Mouse (Mus musculus): ENCODE data around the gene Cep295. TPM values are rescaled to one million over a fixed set of nuclear protein-coding genes. Genes with fewer than 3 reads are reported as not detected.
A peak's percentile ranks its signal among the peaks of the same experiment; 100 is the strongest.

Cep295 gene
- total and polyA plus RNA-seq, 3 experiments: 57.0 to 1,483 (median 73.3) TPM

- H3K9me3 ChIP-seq (replicated peaks; ENCODE audit: insufficient read depth, low read length): no peaks in the 10 kb centered on the region
- H3K27ac ChIP-seq (ENCODE audit: control insufficient read depth, low read depth, low read length): peak within 1 kb of the TSS; percentile 89
- peak within 1 kb of the TSS; percentile 90 for H3K9ac ChIP-seq (ENCODE audit: control insufficient read depth, low read depth, low read length, poor library complexity, severe bottlenecking)
- peak within 1 kb of the TSS; percentile 60 to 73 for H3K4me3 ChIP-seq (ENCODE audit: control insufficient read depth in 1 of 2, insufficient read depth in 1 of 2, low read depth in 2 of 2, low read length in 2 of 2)
- H3K79me2 ChIP-seq (ENCODE audit: control insufficient read depth, insufficient read depth, low read length, poor library complexity): peaks cover 53% of the 10 kb centered on the region
- H3K27me3 ChIP-seq (ENCODE audit: control insufficient read depth in 1 of 2, insufficient read depth in 2 of 2, low read length in 2 of 2): no peaks in the 10 kb centered on the region
- DNase-seq (ENCODE audit: low read depth, low spot score): peak; percentile 100
- no peak for TF ChIP-seq MEF2A (IDR thresholded peaks at IDR 0.05; ENCODE audit: extremely low read depth, insufficient replicate concordance, low read depth, low read length, poor library complexity, severe bottlenecking)
- TF ChIP-seq GATA1 (IDR thresholded peaks at IDR 0.05; ENCODE audit: low read depth, low read length): no peak
- no peak for TF ChIP-seq HCFC1 (IDR thresholded peaks at IDR 0.05; ENCODE audit: low read depth, low read length)
- TF ChIP-seq POLR2AphosphoS5 (IDR thresholded peaks at IDR 0.05; ENCODE audit: borderline replicate concordance, low read depth, low read length): peak; percentile 95; the same call in 1 of the 2 replicates
- no peak for TF ChIP-seq POLR2AphosphoS2 (IDR thresholded peaks at IDR 0.05; ENCODE audit: low read length)
- TF ChIP-seq MXI1 (IDR thresholded peaks at IDR 0.05; ENCODE audit: low read depth, low read length): no peak
- peak in 1 of 3 experiments; percentile 16; a peak in 2 of 6 replicates for TF ChIP-seq CTCF (IDR thresholded peaks at IDR 0.05 in 2 of 3, conservative IDR thresholded peaks at IDR 0.05 in 1 of 3; ENCODE audit: control insufficient read depth in 1 of 3, insufficient read depth in 1 of 3, low read depth in 2 of 3, low read length in 3 of 3, poor library complexity in 1 of 3, severe bottlenecking in 1 of 3)
- TF ChIP-seq ELF1 (IDR thresholded peaks at IDR 0.05; ENCODE audit: low read depth, low read length): no peak
- TF ChIP-seq ZC3H11A (IDR thresholded peaks at IDR 0.05; ENCODE audit: low read depth, low read length): no peak
- TF ChIP-seq MYB (IDR thresholded peaks at IDR 0.05; ENCODE audit: low read depth, low read length): no peak
- TF ChIP-seq MAFK (IDR thresholded peaks at IDR 0.05; ENCODE audit: borderline replicate concordance, low read depth, low read length): no peak
- no peak for TF ChIP-seq MAX (IDR thresholded peaks at IDR 0.05; ENCODE audit: low read length)
- TF ChIP-seq MYC (IDR thresholded peaks at IDR 0.05; ENCODE audit: low read depth, low read length): no peak
- no peak for TF ChIP-seq NELFE (IDR thresholded peaks at IDR 0.05; ENCODE audit: low read depth, low read length)
- TF ChIP-seq TBP (IDR thresholded peaks at IDR 0.05; ENCODE audit: low read depth, low read length): no peak
- no peak for TF ChIP-seq RCOR1 (IDR thresholded peaks at IDR 0.05; ENCODE audit: low read depth, low read length)
- TF ChIP-seq POLR2A (IDR thresholded peaks at IDR 0.05; ENCODE audit: control insufficient read depth in 1 of 2, insufficient read depth in 1 of 2, low read depth in 1 of 2, low read length in 2 of 2, poor library complexity in 1 of 2): peak in 1 of 2 experiments; percentile 100; a peak in 2 of 4 replicates
- no peak for TF ChIP-seq ETS1 (IDR thresholded peaks at IDR 0.05; ENCODE audit: low read depth, low read length)
- H3K4me1 ChIP-seq (ENCODE audit: control insufficient read depth in 1 of 2, insufficient read depth in 2 of 2, low read length in 2 of 2): peaks cover 21 to 26% of the 10 kb centered on the region in 2 experiments
- H3K36me3 ChIP-seq (ENCODE audit: control insufficient read depth in 1 of 2, insufficient read depth in 2 of 2, low read length in 2 of 2): peaks cover 35 to 53% of the 10 kb centered on the region in 2 experiments
These were observed 51.8 kb downstream of the Cep295 start, which contains the start of gene Taf1d for GRCm38 (mm10) chr9:15305503-15306397. Gene Taf1d, plus strand, starts transcription at chr9:15306214.

GRCm38 (mm10) chr9:15302881-15303280 is 54.7 kb downstream of the Cep295 start:
- no peak overlapping the region for H3K4me3 ChIP-seq (ENCODE audit: control insufficient read depth in 1 of 2, insufficient read depth in 1 of 2, low read depth in 2 of 2, low read length in 2 of 2)
- TF ChIP-seq TCF12 (IDR thresholded peaks at IDR 0.05; ENCODE audit: low read depth, low read length) (no peak), ETS1 (IDR thresholded peaks at IDR 0.05; ENCODE audit: low read depth, low read length) (no peak), USF1 (IDR thresholded peaks at IDR 0.05; ENCODE audit: low read depth, low read length) (no peak), MAZ (IDR thresholded peaks at IDR 0.05; ENCODE audit: low read depth, low read length) (no peak), ZNF384 (IDR thresholded peaks at IDR 0.05; ENCODE audit: low read depth, low read length) (no peak), HCFC1 (IDR thresholded peaks at IDR 0.05; ENCODE audit: low read depth, low read length) (no peak), NRF1 (IDR thresholded peaks at IDR 0.05; ENCODE audit: insufficient read depth, low read depth, low read length, poor library complexity, severe bottlenecking) (no peak), USF2 (IDR thresholded peaks at IDR 0.05; ENCODE audit: borderline replicate concordance in 1 of 2, insufficient read depth in 1 of 2, low read depth in 1 of 2, low read length in 2 of 2) (no peak), MAX (IDR thresholded peaks at IDR 0.05; ENCODE audit: low read length) (no peak), MAFK (IDR thresholded peaks at IDR 0.05; ENCODE audit: borderline replicate concordance, low read depth, low read length) (no peak), NELFE (IDR thresholded peaks at IDR 0.05; ENCODE audit: low read depth, low read length) (no peak), GATA1 (IDR thresholded peaks at IDR 0.05; ENCODE audit: low read depth, low read length) (no peak)

More at GRCm38 (mm10) chr9:15302881-15303280, 54.7 kb downstream of the Cep295 start:
- Histone ChIP-seq H3K36me3 (ENCODE audit: control insufficient read depth in 1 of 2, insufficient read depth in 2 of 2, low read length in 2 of 2) (peaks cover 8 to 25% of the 10 kb centered on the region in 2 experiments), H3K9me3 (replicated peaks; ENCODE audit: insufficient read depth, low read length) (no peaks in the 10 kb centered on the region), H3K27ac (ENCODE audit: control insufficient read depth, low read depth, low read length) (no peak overlapping the region), H3K4me1 (ENCODE audit: control insufficient read depth in 1 of 2, insufficient read depth in 2 of 2, low read length in 2 of 2) (peaks cover 15 to 19% of the 10 kb centered on the region in 2 experiments), H3K79me2 (ENCODE audit: control insufficient read depth, insufficient read depth, low read length, poor library complexity) (peaks cover 31% of the 10 kb centered on the region), H3K9ac (ENCODE audit: control insufficient read depth, low read depth, low read length, poor library complexity, severe bottlenecking) (no peak overlapping the region), H3K27me3 (ENCODE audit: control insufficient read depth in 1 of 2, insufficient read depth in 2 of 2, low read length in 2 of 2) (no peaks in the 10 kb centered on the region)
- DNase-seq (ENCODE audit: low read depth, low spot score): no peak

Measured in MEL (cell line).